In the genomic region with DNA sequence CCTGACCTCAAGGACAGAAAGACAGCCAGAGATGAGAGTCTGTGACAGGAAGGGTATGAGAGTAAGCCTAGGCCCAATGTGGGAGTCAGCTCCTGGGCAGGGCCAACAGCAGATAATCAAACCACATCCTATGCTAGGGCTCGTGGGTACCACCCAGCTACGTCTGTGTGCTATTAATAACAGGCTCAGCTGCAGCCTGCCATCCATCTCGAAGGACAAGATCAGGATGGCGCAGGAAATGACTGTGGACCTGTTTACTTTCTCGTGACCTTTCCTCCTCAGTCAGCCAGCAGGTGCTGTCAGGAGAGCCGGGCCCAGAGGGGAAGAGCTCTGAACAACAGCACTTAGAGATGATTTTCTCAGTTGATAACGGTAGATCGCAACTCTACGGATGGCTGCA, we compare ENCODE assay signal across 9 mouse cellular contexts.
DNase-seq lines count a peak whose midpoint lies in the region; ATAC-seq and TF ChIP-seq lines count a peak whose summit lies in the region.
"Had no signal": no experiment of that assay in that cellular context is flagged by ENCODE, and none has a peak within 500 bp of the region (broad histone marks: within the 10 kb centered on the region; RNA-seq: fewer than 3 reads in every experiment).

No protein-coding gene starts in this region.

- no peak for ATAC-seq in heart, embryonic 14.5 days (ENCODE audit: insufficient number of reproducible peaks, insufficient read depth, low FRiP score, low read depth)
- ATAC-seq in liver, embryonic 16.5 days (ENCODE audit: low read depth), result peak; percentile 27; the same call in 1 of the 2 replicates

- H3K27me3 ChIP-seq in heart, embryonic 14.5 days (ENCODE audit: control insufficient read depth, insufficient read depth, low read length), result no peaks in the 10 kb centered on the region
- no peaks in the 10 kb centered on the region for H3K27me3 ChIP-seq in liver, embryonic 16.5 days (ENCODE audit: control insufficient read depth, insufficient read depth, low read depth, low read length)
- H3K27me3 ChIP-seq in spleen, adult 2 months (ENCODE audit: control insufficient read depth, insufficient read depth, low read length), result no peaks in the 10 kb centered on the region

- DNase-seq in gastrocnemius, adult 2 months, result no peak
- no peak for DNase-seq in gastrocnemius, postnatal 36 days
- peak; percentile 38 to 65 for DNase-seq in spleen, adult 2 months (ENCODE audit: low read depth in 1 of 2, low spot score in 2 of 2)
- no peak for DNase-seq in urinary bladder, postnatal 36 days (ENCODE audit: low spot score in 2 of 2)
- no peak for DNase-seq in urinary bladder, adult 18-20 months (ENCODE audit: low spot score in 2 of 2)
- DNase-seq in layer of hippocampus, postnatal 14 days (ENCODE audit: low spot score in 2 of 2), result no peak
- DNase-seq: cerebellum, adult 9-11 months had no signal

- H3K27ac ChIP-seq in gastrocnemius, adult 2 months, result peak overlapping the region; percentile 56
- 0 out of 4 replicates have a peak overlapping the region, but pooled peaks of 1 of the 2 experiments have one; percentile 30 for H3K27ac ChIP-seq in heart, embryonic 14.5 days (replicated peaks in 1 of 2; ENCODE audit: control insufficient read depth in 1 of 2, insufficient read depth in 1 of 2, low read depth in 2 of 2, low read length in 2 of 2)
- no peak overlapping the region for H3K27ac ChIP-seq in liver, embryonic 16.5 days (ENCODE audit: low read length)
- H3K27ac ChIP-seq in spleen, adult 2 months (ENCODE audit: insufficient read depth, low read length), result peak overlapping the region; percentile 1; the same call in 1 of the 2 replicates

- no peak overlapping the region for H3K4me3 ChIP-seq in gastrocnemius, adult 2 months
- no peak overlapping the region for H3K4me3 ChIP-seq in heart, embryonic 14.5 days (ENCODE audit: control insufficient read depth in 1 of 2, insufficient read depth in 1 of 2, low read depth in 1 of 2, low read length in 2 of 2)
- H3K4me3 ChIP-seq in liver, embryonic 16.5 days (ENCODE audit: low read depth, low read length), result no peak overlapping the region
- no peak overlapping the region for H3K4me3 ChIP-seq in spleen, adult 2 months (ENCODE audit: extremely low read depth, insufficient read depth, insufficient read length)

- no peaks in the 10 kb centered on the region for H3K36me3 ChIP-seq in heart, embryonic 14.5 days (ENCODE audit: control insufficient read depth, insufficient read depth, low read length)
- no peaks in the 10 kb centered on the region for H3K36me3 ChIP-seq in liver, embryonic 16.5 days (ENCODE audit: control insufficient read depth, insufficient read depth)
- H3K36me3 ChIP-seq in spleen, adult 2 months (ENCODE audit: control insufficient read depth, insufficient read depth, low read length), result no peaks in the 10 kb centered on the region

- H3K9ac ChIP-seq in heart, embryonic 14.5 days (ENCODE audit: low read length), result no peak overlapping the region
- no peak overlapping the region for H3K9ac ChIP-seq in liver, embryonic 16.5 days (ENCODE audit: low read depth, low read length)

- no peaks in the 10 kb centered on the region for H3K9me3 ChIP-seq in heart, embryonic 14.5 days (ENCODE audit: control insufficient read depth, low read length)
- H3K9me3 ChIP-seq in liver, embryonic 16.5 days (replicated peaks; ENCODE audit: control insufficient read depth, low read length), result no peaks in the 10 kb centered on the region

- H3K4me2 ChIP-seq in heart, embryonic 14.5 days (ENCODE audit: low read length), result peak overlapping the region; percentile 46
- H3K4me2 ChIP-seq in liver, embryonic 16.5 days (ENCODE audit: low read depth, low read length), result no peak overlapping the region

- no peak for TF ChIP-seq CTCF in gastrocnemius, adult 2 months (IDR thresholded peaks at IDR 0.05)
- no peak for TF ChIP-seq CTCF in spleen, adult 2 months (IDR thresholded peaks at IDR 0.05; ENCODE audit: extremely low read depth, insufficient read depth, insufficient read length, insufficient replicate concordance)

- WGBS in heart, embryonic 14.5 days, result 26% methylated on average over 9 of the region's 9 CpGs
- 8% methylated on average over 9 of the region's 9 CpGs for WGBS in liver, embryonic 16.5 days (ENCODE audit: insufficient replicate concordance)
- 11% methylated on average over 9 of the region's 9 CpGs for WGBS in spleen, adult 2 months

- H3K4me1 ChIP-seq in heart, embryonic 14.5 days (ENCODE audit: control insufficient read depth in 2 of 2, insufficient read depth in 2 of 2, low read length in 2 of 2), result peaks cover 6 to 15% of the 10 kb centered on the region in 2 experiments; a peak in 3 of 4 replicates
- H3K4me1 ChIP-seq in liver, embryonic 16.5 days (ENCODE audit: control insufficient read depth, low read depth, low read length), result no peaks in the 10 kb centered on the region
- peaks cover 20% of the 10 kb centered on the region for H3K4me1 ChIP-seq in spleen, adult 2 months (ENCODE audit: control insufficient read depth, insufficient read depth, insufficient read length)

- intact Hi-C loops in gastrocnemius, adult 2 months (cut with DNase I), result loop anchor here (5.0 kb wide), 1 partner anchor 167 kb away; the partner anchor contains the start of gene Plk2
- intact Hi-C loops in gastrocnemius, postnatal 36 days (cut with DNase I), result no loop called here

- no peak for TF ChIP-seq POLR2A in spleen, adult 2 months (IDR thresholded peaks at IDR 0.05; ENCODE audit: low read depth, low read length)

Comparison
In these comparisons a context has a peak if more than half of its experiments do, and no peak if none do; other contexts are left out.
1. DNase-seq: peak in spleen, adult 2 months (2 of 2); none in gastrocnemius, adult 2 months (single experiment), gastrocnemius, postnatal 36 days (0 of 2), urinary bladder, postnatal 36 days (0 of 2), urinary bladder, adult 18-20 months (0 of 2) and layer of hippocampus, postnatal 14 days (0 of 2).